Mouse (Mus musculus) CH12.LX (cell line): Measurements from ENCODE around the gene Slc2a4.
A peak's percentile ranks its signal among the peaks of the same experiment; 100 is the strongest.

ENCODE experiments used
- BHLHE40 ChIP-seq: IDR thresholded peaks from 2 replicates; pipeline ENCODE4 v1.6.1; 2011; ENCODE audit warnings: mild to moderate bottlenecking, low read depth, low read length, improper control_type of control experiment
- CHD2 ChIP-seq: IDR thresholded peaks from 2 replicates; pipeline ENCODE4 v1.6.1; 2011; ENCODE audit warnings: low read length, improper control_type of control experiment
- CTCF ChIP-seq, 2 experiments: IDR thresholded peaks in 1 of 2; conservative IDR thresholded peaks in 1 of 2; 2 replicates each; pipeline ENCODE4 v1.5.1; 2011 to 2012; ENCODE audit warnings: low read depth in 2 of 2, low read length in 2 of 2, improper control_type of control experiment in 1 of 2, inconsistent platforms in 1 of 2, mild to moderate bottlenecking in 1 of 2, moderate library complexity in 1 of 2
- KAT2A ChIP-seq: IDR thresholded peaks from 2 replicates; pipeline ENCODE4 v1.6.1; 2012; ENCODE audit warnings: low read length, improper control_type of control experiment, inconsistent platforms; ENCODE audit not compliant: insufficient replicate concordance
- MEF2A ChIP-seq: IDR thresholded peaks from 2 replicates; pipeline ENCODE4 v1.6.1; 2014; ENCODE audit warnings: low read depth, mild to moderate bottlenecking, inconsistent platforms, low read length, improper control_type of control experiment, borderline replicate concordance
- MYC ChIP-seq: IDR thresholded peaks from 2 replicates; pipeline ENCODE4 v1.6.1; 2011; ENCODE audit warnings: low read depth, mild to moderate bottlenecking, improper control_type of control experiment, low read length
- POLR2A ChIP-seq: IDR thresholded peaks from 2 replicates; pipeline ENCODE4 v1.6.1; 2011; ENCODE audit warnings: low read depth, mild to moderate bottlenecking, improper control_type of control experiment, low read length
- POLR2AphosphoS2 ChIP-seq: IDR thresholded peaks from 2 replicates; pipeline ENCODE4 v1.6.1; 2011; ENCODE audit warnings: low read depth, low read length, improper control_type of control experiment
- RAD21 ChIP-seq: IDR thresholded peaks from 2 replicates; pipeline ENCODE4 v1.6.1; 2011; ENCODE audit warnings: low read depth, mild to moderate bottlenecking, low read length, improper control_type of control experiment, moderate library complexity
- TCF12 ChIP-seq: IDR thresholded peaks from 2 replicates; pipeline ENCODE4 v1.6.1; 2014; ENCODE audit warnings: low read depth, mild to moderate bottlenecking, inconsistent platforms, low read length, improper control_type of control experiment
- USF1 ChIP-seq: IDR thresholded peaks from 2 replicates; pipeline ENCODE4 v1.6.1; 2014; ENCODE audit warnings: low read depth, mild to moderate bottlenecking, inconsistent platforms, low read length, improper control_type of control experiment
- USF2 ChIP-seq: conservative IDR thresholded peaks from 2 replicates; pipeline ENCODE4 v1.6.1; 2011; ENCODE audit warnings: low read depth, low read length, improper control_type of control experiment
- ZC3H11A ChIP-seq: IDR thresholded peaks from 2 replicates; pipeline ENCODE4 v1.6.1; 2012; ENCODE audit warnings: low read depth, mild to moderate bottlenecking, inconsistent platforms, low read length, improper control_type of control experiment
- ZNF384 ChIP-seq: IDR thresholded peaks from 2 replicates; pipeline ENCODE4 v1.6.1; 2012; ENCODE audit warnings: low read depth, low read length, improper control_type of control experiment, inconsistent platforms

DNA sequence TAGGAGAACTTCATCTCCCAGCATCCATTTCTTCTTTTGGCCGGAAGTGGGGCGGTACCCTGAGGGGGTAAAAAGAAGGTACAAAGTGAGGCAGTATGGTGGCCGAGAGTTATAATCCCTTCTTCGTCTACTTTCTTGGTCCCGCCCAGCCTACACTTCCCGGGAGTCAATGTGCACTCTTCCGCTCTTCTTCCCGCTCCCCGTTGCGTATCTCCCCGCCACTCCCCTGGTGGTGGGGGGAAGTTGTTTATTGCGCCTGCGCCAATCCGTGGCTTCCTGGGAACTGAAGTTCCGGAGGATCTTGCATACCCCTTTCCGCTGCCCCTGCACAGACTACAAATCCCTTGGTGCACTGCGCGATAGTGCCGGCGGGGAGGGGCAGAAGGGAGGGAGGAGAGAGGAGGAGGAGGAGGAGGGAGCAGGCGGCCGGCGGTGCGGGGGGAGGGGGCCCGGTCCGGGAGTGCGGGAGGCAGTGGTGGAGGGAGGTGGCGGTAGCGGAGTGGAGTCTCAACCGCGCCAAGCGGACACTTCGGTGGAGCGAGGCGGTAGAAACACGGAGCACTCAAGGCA lies 47.5 kb upstream of the Slc2a4 start, which contains the start of gene Phf23:
- TF ChIP-seq ZC3H11A = no peak
- no peak for TF ChIP-seq CTCF (conservative IDR thresholded peaks at IDR 0.05 in 1 of 2, IDR thresholded peaks at IDR 0.05 in 1 of 2; ENCODE audit: low read depth in 2 of 2, low read length in 2 of 2)
- TF ChIP-seq BHLHE40 = no peak; the same call in 1 of the 2 replicates
- peak; percentile 76 for TF ChIP-seq POLR2A
- peak; percentile 76 for TF ChIP-seq MEF2A
- TF ChIP-seq RAD21 = no peak
- TF ChIP-seq TCF12 = peak; percentile 72
- TF ChIP-seq ZNF384 = no peak; the same call in 1 of the 2 replicates
- TF ChIP-seq CHD2 = peak; percentile 91
- TF ChIP-seq KAT2A = peak; percentile 98
- peak; percentile 95 for TF ChIP-seq POLR2AphosphoS2
- TF ChIP-seq MYC = peak; percentile 60; the same call in 1 of the 2 replicates
- TF ChIP-seq USF2 = no peak
- no peak; the same call in 1 of the 2 replicates for TF ChIP-seq USF1
